Mouse (Mus musculus): ENCODE data around the gene Nkrf.

The Nkrf gene

DNA sequence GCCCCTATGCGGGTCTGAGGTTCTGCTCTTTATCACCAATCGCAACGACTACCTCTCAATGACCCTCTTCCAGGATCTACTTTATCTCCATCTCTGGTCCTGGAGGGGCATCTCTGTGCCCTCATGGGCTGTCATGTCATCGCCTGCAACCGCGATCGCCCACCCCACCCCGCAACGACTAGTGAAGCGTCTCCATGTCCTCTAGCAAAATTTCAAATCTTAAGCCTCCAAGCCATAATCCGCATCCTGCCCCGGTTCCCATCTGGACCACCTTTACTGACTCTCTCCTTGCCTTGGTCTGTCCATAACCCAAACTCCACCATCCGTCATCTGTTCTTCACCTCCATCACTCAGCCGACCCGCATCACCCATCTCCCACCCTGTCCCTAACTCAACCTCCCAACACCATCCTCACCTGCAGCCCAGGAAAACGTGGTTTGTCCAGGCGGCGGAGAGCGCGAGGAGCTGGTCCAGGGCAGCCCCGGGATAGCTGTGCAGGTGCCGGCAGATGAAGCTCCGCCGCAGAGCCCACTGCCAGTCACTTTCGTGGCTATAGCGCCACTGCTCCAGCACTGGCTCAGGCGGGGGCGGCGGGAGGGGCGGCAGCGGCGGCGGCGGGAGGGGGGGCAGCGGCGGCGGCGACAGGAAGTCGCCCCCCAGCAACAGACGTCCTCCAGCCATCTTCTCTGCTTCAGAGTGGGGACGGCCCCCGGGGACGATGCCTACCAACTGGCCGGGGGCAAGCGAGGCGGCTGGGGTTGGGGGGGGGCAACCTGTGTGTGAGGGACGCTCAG lies at the start of gene Nkrf:
TSS of gene Nkrf (minus strand) at position 579 of the 794 bp plus-strand sequence.
- peak; percentile 2 for DNase-seq (ENCODE audit: low read depth, low spot score)

DNA sequence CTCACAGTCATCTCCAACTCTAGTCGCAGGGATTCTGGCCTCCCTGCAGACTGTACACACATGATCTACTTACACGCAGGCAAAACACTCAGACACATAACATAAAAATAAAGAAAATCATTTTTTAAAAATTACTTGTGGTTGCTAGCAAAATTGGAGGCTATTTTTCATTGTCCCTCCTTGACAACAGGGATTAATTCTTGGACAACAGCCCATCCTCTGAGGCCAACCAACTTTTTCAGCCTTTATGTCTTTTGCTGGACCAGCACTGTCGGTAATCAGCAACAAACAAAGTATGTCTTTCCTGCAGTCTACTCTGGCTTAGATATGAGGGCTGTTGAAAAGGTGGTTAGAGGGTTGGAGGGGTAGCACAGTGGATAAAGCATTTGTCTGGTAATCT lies 38.4 kb upstream of the Nkrf start:
- DNase-seq (ENCODE audit: low read depth, low spot score): no peak

DNA sequence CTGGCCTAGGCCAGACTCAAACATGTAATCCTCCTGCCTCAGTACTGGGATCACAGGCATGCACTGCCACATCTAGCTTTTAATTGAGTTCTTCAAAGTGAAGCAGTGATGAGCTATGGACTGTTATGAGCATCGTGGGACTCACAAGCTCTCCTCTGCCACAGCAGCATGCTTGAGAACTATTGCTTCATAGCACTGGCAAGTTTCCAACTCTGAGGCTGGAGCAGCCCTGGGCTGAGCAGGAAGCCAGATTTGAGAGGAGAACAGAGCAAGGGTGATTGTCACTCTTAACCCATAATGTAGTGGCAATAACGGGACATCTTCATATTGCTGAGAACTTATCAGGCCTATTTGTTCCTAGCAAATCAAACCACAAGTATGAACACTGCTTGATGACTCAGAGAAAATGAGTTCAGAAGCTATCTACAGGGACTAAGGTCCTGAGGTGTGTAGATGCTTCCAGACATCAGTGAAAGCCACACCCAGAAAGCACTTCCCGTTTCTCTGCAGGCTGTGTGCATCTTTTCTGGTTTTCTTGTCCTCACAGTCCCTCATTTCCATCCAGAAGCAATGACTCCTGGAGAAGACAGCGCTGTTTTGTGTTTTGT lies 37.2 kb upstream of the Nkrf start:
- no peak for DNase-seq (ENCODE audit: low read depth, low spot score)

- no peak for DNase-seq (ENCODE audit: low read depth, low spot score)
These were observed 32.7 kb upstream of the Nkrf start for GRCm38 (mm10) chrX:36935326-36935966.

GRCm38 (mm10) chrX:36930574-36930973 lies 27.9 kb upstream of the Nkrf start:
- peak; percentile 39 for DNase-seq (ENCODE audit: low read depth, low spot score)

GRCm38 (mm10) chrX:36929694-36930093 lies 27.0 kb upstream of the Nkrf start:
- no peak for DNase-seq (ENCODE audit: low read depth, low spot score)

DNA sequence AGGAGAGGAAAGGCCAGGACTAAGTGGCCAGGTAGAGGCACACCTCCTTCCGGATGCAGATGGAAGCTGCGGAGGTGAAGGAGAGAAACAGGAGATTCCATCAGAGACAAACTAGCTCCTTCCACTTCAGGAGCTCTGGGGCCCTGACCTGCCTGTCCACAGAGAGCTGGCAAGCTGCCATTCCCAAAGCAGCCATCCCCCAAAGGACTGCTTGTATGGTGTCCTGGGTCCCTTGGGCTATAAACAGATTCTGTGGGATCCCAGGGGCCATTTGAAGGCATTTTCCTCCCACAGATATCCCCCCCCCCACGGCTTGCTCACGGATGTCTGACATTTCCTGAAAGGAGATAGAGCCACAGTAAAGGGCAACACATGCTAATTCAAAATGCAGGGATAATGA lies 26.1 kb upstream of the Nkrf start:
- no peak for DNase-seq (ENCODE audit: low read depth, low spot score)

DNA sequence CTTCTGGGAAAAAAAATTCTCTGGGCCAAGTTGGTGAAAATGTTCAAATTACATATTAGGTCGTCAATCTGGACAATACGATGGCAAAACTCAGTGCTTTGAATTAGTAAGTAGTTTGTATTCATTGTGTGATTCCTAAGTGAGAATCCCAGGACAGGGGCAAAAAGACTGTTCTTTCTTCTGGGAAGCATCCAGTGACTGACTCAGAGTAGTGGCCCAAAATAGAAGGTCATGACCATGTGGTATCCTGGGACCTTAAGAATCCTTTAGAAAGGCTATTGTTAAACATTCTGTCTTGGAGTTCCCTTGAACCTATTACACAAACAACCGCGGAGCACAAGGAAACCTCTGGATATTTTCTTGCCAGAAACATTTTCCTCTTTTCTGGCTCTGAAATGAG lies 18.6 kb upstream of the Nkrf start:
- no peak for DNase-seq (ENCODE audit: low read depth, low spot score)

DNA sequence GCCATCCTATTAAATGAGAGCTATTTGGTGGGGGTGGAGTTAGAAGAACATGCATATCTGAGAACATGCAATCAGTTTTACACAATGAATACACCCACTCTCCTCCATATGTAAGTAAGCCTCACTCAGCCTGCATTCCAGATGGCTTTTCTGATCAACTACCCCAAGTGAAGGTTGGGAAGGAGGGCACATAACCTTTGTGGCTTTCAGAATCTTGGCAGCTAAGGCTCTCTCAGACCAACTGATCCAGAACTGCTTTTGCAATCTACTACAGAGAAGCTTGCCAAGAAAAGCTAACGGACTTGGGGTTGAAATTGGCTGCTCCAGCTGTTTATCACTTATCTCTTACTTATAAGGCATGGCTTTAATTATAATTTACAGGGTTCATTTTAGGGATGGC lies 15.1 kb upstream of the Nkrf start:
- no peak for DNase-seq (ENCODE audit: low read depth, low spot score)

DNA sequence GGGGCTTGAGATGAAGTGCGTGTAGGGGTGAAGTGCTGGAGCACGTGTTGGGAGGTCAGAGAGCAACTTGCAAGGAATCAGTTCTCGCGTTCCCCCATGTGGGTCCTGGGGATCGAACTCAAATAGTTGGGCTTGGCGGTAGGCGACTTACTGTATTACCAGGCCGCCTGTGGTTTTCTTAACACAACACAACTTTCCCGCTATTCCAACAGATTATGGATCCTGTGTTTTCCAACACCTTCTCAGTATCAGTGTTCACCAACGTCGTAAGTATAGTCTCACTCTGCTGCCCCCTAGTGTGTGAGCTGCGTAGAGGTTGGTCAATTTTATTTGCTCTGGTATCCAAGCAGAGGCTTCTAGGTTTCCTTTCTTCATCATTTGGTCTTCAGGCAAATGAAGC lies 8.6 kb upstream of the Nkrf start:
- DNase-seq (ENCODE audit: low read depth, low spot score): peak; percentile 66

DNA sequence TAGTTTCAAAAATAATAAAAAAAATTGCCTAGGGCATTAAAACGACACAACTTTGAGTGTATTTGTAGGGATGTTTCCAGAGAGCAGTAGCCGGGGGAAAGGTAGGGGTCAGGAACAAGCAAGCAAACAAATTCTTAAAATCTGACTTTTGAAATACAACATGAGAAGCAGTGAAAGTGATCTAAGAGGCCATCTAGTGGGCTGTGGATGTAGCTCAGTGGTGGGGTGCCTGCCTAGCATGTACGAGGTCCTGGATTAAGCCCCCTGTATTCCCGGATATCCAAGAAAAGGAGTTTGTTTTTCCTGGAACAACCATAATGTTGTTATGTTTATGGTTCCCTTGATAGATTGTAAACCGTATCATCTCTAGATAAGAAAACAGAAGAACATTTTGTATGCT lies 3.8 kb upstream of the Nkrf start:
- peak; percentile 6 for DNase-seq (ENCODE audit: low read depth, low spot score)

GRCm38 (mm10) chrX:36903115-36903768 lies 543 bp upstream of the Nkrf start:
- DNase-seq (ENCODE audit: low read depth, low spot score): peak; percentile 89

DNA sequence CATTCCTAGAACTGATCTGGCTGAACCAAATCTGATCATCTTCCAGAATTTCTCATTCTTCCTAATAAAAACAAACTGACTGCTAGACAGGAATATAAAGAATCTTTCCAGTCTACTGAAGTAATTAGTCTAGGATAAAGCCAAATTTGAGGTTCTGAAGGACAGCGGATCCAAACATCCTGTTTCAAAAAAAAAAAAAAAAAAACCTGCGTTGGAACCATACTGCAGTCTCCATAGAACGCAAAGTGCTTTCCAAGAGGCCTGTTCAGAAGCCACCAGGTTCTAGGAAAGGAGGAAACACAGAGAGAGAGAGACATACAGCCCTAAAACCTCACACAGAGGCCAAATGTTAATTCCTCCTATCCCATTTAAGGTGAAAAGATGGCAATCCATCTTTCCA lies 1.0 kb downstream of the Nkrf start:
- DNase-seq (ENCODE audit: low read depth, low spot score): no peak

GRCm38 (mm10) chrX:36898931-36899330 lies 3.8 kb downstream of the Nkrf start:
- DNase-seq (ENCODE audit: low read depth, low spot score): peak; percentile 40

DNA sequence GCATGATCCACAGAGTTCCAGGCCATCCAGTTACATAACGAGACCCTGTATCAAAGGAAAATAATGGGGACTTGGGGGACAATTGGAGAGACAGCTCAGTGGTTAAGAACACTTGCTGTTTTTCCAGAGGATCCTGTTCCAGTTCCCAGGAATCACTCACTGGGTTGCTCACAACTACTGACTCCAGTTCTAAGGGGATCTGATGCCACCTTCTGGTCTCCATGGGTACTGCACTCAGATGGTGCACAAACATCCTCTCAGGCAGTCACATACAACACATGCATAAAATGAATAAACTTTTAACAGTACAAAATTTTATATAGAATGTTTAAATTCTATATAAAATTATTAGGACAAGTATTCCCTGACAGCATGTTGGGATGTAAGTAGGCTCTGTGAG lies 18.0 kb downstream of the Nkrf start:
- peak; percentile 64 for DNase-seq (ENCODE audit: low read depth, low spot score)

- DNase-seq (ENCODE audit: low read depth, low spot score): no peak
These were observed 28.0 kb downstream of the Nkrf start for GRCm38 (mm10) chrX:36874704-36875128.

DNA sequence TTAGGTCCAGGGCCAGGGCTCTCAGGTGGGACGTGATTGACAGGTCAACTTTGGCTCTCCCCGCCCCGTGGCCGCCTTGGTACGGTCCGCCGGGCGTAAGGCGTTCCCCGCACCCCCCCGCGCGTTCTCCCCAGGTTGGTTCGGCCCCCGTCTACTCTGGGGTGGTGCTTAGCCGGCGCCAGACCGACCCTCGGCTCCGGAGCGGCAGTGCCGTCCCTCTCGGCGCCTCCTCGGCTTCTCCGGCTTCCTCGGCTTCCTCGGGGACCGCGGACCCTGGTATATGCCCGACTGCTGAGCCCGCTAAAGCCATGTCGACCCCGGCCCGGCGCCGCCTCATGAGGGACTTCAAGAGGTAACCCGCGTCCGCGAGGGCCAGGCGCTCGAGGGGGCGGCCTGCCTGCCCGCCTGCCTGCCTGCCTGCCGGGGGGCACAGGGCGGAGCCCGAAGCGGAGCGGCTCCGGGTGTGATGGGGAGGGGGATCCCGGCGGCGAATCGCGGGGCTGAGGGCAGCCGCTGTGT lies 28.5 kb downstream of the Nkrf start:
- peak; percentile 90 for DNase-seq (ENCODE audit: low read depth, low spot score)

- DNase-seq (ENCODE audit: low read depth, low spot score): no peak
These were observed 28.9 kb downstream of the Nkrf start, which contains the start of the genes Ube2a and C330007P06Rik for GRCm38 (mm10) chrX:36873765-36874164. Ube2a (plus strand) TSS chrX:36873900. C330007P06Rik (minus strand) TSS chrX:36874111.

GRCm38 (mm10) chrX:36870372-36870771 lies 32.3 kb downstream of the Nkrf start:
- DNase-seq (ENCODE audit: low read depth, low spot score): no peak

DNA sequence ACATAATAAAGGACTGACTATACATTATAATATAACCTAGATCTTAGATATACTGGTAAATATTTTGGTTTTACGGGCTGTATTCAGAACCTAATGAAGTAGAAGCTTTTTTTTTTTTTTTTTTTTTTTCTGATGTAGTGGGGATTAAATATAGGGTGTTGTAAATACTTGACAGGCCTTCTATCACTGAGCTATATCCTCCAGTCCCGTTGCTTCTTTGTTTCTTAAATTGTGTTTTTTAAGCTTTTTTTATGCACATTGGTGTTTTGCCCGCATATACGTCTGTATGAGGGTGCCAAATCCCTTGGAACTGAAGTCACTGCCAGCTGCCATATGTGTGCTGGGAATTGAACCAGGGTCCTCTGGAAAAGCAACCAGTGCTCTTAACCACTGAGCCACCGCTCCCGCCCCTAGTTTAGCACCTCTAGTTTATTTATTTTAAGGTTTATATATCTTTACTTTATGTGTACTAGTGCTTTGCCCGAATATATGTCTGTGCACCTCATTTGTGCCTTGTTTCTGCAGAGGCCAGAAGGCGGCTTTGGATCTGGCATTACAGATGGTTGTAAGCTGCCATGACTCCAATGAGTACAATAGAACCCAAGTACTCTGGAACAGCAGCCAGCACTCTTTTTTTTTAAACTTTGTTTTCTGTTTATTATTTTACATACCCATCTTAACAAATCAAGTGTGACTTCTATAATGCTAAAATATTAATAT lies 37.9 kb downstream of the Nkrf start:
- peak; percentile 5 for DNase-seq (ENCODE audit: low read depth, low spot score)

All from ES-CJ7 (cell line).